Mouse (Mus musculus) inflammation-experienced regulatory T-cells, adult 6 months (primary cell): ENCODE results near the gene Tmem164. TPM values are rescaled to one million over a fixed set of nuclear protein-coding genes. Genes with fewer than 3 reads are reported as not detected.
A peak's percentile ranks its signal among the peaks of the same experiment; 100 is the strongest.

Source experiments
- ATAC-seq: one replicate; pipeline ENCODE4 v1.8.0; 2017
- polyA plus RNA-seq, 3 experiments: library from polyadenylated mRNA; unstranded; fragments of 100-300 nt; shearing (Covaris generic); gene quantifications; one replicate each; pipeline ENCODE4 v1.2.1; 2017

Tmem164 gene
- polyA plus RNA-seq, 3 experiments from 2014 or later: 15.3 to 19.7 (median 18.9) TPM

DNA sequence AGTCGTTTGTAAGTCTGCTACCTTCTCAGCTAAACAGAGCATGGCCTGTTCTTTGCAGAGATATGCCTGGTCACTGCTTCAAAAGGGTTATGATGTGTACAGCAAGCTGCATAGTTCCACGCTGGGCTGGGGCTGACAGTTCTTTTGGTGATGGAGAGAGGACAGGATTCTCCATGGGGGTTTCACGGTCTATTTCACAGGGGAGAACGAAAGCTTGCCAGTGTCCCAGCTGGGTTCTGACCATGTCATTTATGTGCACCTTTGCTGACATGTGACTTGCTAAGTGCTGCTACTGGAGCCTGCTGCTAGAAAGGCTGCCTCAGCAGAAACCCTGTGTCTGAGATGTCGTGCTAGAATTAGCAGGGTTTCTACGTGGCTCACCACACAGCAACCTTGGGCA lies 74.3 kb downstream of the Tmem164 start:
- no peak for ATAC-seq

DNA sequence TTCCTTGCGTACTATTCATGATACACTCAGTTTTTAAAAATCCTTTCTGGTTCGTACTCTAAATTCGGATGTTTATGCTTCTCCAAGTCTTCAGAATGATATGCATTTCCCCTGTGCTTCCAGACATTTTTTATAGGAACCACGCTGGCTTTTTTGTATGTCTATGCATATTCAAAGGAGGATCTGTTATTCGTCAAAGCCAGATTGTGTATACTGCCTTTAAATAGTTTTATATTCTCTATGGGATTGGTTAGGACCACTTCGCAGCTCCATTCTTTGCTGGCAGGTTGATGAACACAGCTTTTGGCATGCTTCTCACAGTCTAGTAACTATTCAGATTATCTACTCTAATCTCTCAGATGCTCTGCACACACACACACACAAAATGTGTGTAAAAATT lies 79.2 kb downstream of the Tmem164 start:
- ATAC-seq: no peak

GRCm38 (mm10) chrX:142763337-142763736 lies 82.1 kb downstream of the Tmem164 start:
- no peak for ATAC-seq

DNA sequence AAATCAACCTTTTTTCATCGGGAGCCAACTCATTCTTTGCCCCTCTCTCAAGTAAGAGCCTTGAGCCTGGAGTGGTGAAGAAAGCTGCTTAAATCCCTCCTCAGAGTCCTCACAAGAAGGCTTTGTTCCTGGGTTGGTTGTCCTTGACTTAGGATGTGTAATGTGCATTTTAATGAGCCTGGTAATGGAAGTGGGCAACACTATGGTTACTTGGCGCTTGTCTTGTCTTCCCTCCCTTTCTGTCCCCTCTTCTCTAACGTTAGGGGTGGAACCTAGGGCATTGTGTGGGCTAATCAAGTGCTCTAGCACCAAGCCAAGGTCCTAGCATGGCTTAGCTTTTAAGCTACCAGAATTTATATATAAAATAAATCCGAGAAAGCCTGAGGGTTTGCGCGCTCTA lies 88.5 kb downstream of the Tmem164 start:
- no peak for ATAC-seq

- no peak for ATAC-seq
Observed at GRCm38 (mm10) chrX:142773658-142774057, 92.5 kb downstream of the Tmem164 start.

DNA sequence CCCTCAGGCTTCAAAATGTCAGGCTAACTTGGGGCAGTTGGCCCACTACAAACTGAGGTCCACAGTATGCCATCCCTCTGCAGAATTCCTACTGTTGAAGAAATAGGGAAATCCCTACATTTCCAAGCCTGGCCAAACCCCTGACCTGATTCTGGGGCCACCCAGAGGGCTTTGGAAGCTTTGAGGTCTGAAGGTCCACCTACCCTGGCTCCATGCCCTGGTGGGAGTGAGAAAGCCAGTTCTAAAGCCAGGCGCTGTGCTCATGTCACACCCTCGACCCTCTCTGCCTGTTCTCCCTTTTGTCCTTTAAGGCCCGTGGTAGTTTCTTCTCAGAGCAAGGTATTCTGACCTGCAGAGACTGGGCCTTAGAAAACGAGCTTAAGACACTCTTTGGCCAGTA lies 94.9 kb downstream of the Tmem164 start:
- no peak for ATAC-seq

GRCm38 (mm10) chrX:142778638-142779037 lies 97.4 kb downstream of the Tmem164 start:
- no peak for ATAC-seq

DNA sequence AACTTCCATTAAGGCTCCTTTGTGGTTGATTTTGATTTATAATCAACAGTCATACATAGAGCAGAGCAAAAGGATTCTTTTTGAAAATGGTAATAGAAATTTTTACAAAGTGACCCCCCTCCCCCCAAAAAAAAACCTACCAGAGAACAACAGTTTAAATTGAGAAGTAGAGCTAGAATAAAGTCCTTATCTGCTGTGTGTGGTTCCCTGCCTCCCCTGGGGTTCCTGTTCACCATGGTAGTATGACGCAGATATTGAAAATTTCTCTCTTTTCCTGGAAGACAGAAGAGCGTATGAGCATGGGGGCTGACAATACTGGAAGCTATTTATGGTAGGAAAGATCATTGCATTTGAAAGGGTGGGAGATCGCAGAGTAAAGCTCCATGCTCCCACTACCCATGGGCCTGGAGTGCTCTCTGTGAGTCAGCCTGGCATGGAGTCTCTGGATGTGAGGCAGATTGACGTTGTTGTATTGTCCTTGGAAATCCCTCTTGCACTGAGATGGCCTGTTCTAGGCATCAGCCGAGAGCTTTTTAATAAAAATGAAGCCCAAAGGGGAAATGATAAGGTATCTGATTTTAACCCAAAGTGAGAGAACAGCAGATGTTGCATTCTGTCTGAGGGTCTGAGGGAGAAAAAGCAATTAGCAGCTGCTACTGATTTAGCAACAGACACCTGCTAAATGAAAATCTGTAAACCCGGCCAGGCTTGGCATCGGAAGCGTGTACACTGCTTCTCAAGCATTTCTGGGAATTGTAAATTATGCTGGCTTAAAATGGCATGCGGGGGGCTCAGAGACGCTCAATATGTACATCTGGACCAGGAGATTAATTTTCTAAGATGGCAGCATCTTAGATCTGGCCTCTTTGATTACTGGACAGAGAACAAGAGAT lies 105.2 kb downstream of the Tmem164 start:
- no peak for ATAC-seq

DNA sequence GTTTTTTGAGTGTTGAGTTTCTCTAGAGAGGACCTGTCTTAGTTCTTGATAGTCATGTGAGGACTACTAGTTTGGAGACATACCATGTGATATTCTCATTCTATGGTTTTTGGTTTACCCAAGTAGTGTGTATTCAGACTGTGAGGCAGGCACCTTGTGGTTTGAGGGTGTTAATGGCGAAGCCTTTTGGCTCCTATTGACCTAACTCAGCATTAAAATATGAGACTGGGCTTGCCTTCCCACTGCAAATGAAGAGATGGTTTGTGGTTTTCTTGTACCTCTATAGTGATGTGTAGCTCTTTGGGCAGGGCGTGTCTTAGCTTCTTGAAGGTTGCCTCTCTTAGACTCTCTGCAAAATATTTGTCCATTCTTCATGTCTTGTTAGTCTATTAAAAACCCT lies 111.0 kb downstream of the Tmem164 start:
- peak; percentile 65 for ATAC-seq

- no peak for ATAC-seq
Observed at GRCm38 (mm10) chrX:142794069-142794610, 112.9 kb downstream of the Tmem164 start.

DNA sequence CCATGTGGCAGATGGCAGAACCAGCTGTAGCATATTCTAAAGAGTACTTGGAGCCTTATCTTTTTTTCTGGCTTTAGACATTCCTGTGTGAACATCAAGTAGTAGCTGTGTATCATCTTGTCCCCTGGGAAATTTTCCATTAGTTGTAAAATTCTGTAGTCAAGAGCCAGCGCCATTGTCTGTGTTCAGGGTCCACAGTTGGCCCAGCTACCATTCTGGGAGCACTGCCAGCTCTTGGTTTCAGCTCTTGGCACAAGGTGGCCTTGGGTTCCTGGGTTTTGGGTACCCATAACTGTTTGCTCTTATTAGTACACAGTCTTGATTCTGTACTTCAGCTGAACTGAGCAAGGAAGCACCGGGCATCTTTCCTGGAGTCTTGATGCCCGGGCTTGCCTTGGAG lies 123.4 kb downstream of the Tmem164 start:
- ATAC-seq: no peak

GRCm38 (mm10) chrX:142806126-142806525 lies 124.9 kb downstream of the Tmem164 start:
- ATAC-seq: peak; percentile 41

DNA sequence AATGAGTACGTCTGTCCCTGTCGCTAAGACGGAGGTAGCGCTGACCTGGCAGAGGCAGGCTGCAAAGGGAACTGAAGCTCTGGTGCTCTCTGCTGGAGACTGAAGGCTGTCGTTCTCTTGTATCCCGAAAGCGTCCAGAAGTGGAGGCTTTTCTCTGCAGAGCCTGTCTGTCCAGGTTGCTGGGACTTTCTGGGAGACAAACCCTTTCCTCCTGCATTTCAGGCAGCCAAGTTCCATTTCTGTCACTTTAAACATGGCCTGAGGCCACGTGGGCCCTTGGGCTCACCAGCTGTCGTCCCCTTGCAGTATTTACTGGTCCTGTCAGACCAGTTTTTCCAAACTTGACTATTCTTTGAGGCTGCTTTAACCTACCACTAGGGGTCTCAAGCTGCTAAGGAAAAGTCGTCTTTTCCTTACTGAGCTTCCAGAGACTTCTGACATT lies 125.4 kb downstream of the Tmem164 start:
- no peak for ATAC-seq

DNA sequence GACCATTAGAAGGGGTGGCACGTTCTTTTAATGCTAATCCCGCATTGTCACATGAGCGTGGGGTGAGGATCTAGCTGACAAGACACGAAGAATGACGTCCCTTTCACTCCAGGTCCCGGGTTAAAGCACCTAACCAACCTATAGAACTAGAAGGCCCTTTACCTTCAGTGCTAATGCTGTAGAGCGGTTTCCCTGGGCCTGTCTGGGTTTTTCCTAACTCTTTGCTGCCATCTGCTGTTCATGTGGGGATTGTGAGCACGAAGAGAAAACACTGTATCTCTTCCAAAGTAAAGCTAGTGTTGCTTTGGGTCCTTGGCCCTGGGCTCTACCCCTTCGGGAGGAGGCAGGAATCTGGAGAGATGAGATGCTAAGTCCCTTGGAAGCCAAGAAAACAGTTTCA lies 127.2 kb downstream of the Tmem164 start:
- ATAC-seq: peak; percentile 41

- no peak for ATAC-seq
Observed at GRCm38 (mm10) chrX:142813146-142813545, 131.9 kb downstream of the Tmem164 start.

- no peak for ATAC-seq
Observed at GRCm38 (mm10) chrX:142818057-142818682, 137.0 kb downstream of the Tmem164 start.

GRCm38 (mm10) chrX:142821239-142821638 lies 140.0 kb downstream of the Tmem164 start:
- ATAC-seq: no peak

- no peak for ATAC-seq
Observed at GRCm38 (mm10) chrX:142821846-142822245, 140.6 kb downstream of the Tmem164 start.

DNA sequence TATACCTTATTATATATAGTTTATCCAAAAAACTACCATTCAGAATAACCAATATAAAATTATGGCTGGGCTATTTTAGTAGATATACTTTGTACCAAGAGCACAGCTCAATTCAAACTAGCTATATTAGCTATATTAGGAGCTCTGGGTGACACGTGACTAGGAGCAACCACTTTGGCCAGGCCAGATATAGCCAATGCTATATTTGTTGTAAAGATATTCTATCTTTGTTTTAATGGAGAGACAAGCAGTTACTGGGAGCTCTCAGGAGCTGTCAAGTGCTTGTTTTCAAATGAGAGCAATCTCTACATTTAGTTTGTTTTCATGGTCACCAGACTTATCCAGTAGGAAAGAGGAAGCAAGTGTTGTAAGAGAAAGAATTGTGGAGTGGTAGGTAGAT lies 144.1 kb downstream of the Tmem164 start:
- ATAC-seq: no peak

- ATAC-seq: no peak
Observed at GRCm38 (mm10) chrX:142827644-142828043, 146.4 kb downstream of the Tmem164 start.

GRCm38 (mm10) chrX:142828184-142828908 lies 147.1 kb downstream of the Tmem164 start:
- no peak for ATAC-seq

GRCm38 (mm10) chrX:142829267-142829666 lies 148.1 kb downstream of the Tmem164 start:
- ATAC-seq: no peak

- ATAC-seq: no peak
Observed at GRCm38 (mm10) chrX:142829866-142830470, 148.8 kb downstream of the Tmem164 start.
